Mouse (Mus musculus) lung, adult 2 months (tissue): ENCODE measurements around the gene Rap1b. TPM values are rescaled to one million over a fixed set of nuclear protein-coding genes. Genes with fewer than 3 reads are reported as not detected.

Experiments
- DNase-seq: peaks from one replicate; pipeline ENCODE4 v3.0.0; 2022
- H3K4me1 ChIP-seq: fragments of 200-500 bp; 2 replicates; pipeline ENCODE4 v1.6.1; 2011; ENCODE audit warnings: low read length; ENCODE audit not compliant: control insufficient read depth, insufficient read depth
- H3K4me3 ChIP-seq: fragments of 200-500 bp; replicated peaks from 2 replicates; pipeline ENCODE3; 2011; ENCODE audit warnings: low read depth, mild to moderate bottlenecking, control low read depth, low read length; ENCODE audit errors: extremely low read depth
- CTCF ChIP-seq: fragments of 200-500 bp; IDR thresholded peaks from 2 replicates; pipeline ENCODE4 v1.5.1; 2011; ENCODE audit warnings: mild to moderate bottlenecking, low read length, control low read depth; ENCODE audit not compliant: insufficient read depth
- POLR2A ChIP-seq: fragments of 200-500 bp; IDR thresholded peaks from 2 replicates; pipeline ENCODE4 v1.6.1; 2011; ENCODE audit warnings: low read depth, mild to moderate bottlenecking, control low read depth, low read length, borderline replicate concordance; ENCODE audit errors: extremely low read depth
- WGBS: fragments of 180-500 bp; shearing (Covaris S2); methylation state at CpG from one replicate; pipeline ENCODE4 v1.1.7; 2018; 5-methylcytosine and 5-hydroxymethylcytosine counted together
- polyA plus RNA-seq: library from polyadenylated mRNA; depleted of rRNA; stranded (reverse); fragments of >200 nt; gene quantifications from 2 replicates; pipeline ENCODE4 v1.2.3, GENCODE M21; 2012

Rap1b gene
- polyA plus RNA-seq, 1 experiment: 71.7 TPM

DNA sequence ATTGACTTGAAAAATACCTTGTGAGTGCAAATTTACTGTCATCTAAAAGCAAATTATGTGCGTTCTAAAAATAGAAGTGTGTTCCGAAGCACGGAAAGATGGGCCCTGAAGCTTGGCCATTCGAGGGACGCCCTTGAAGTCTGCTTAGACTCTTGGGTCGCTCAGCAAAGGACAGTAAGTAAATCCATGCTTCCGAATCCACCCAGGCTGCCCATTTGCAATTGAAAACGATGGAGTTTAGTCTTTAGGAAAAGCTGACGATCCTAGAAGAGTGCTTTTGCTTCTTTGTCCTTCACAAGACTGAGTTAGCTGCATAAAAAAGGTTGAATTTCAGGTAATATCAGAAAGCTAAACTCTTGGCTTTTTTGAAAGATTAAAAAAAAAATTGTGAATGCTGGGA is 39.9 kb downstream of the Rap1b start:
- 50% methylated on average over 9 of the region's 9 CpGs for WGBS
- Histone ChIP-seq H3K4me1 (no peaks in the 10 kb centered on the region), H3K4me3 (no peak overlapping the region)
- TF ChIP-seq CTCF (no peak), POLR2A (no peak)
- DNase-seq: no peak

DNA sequence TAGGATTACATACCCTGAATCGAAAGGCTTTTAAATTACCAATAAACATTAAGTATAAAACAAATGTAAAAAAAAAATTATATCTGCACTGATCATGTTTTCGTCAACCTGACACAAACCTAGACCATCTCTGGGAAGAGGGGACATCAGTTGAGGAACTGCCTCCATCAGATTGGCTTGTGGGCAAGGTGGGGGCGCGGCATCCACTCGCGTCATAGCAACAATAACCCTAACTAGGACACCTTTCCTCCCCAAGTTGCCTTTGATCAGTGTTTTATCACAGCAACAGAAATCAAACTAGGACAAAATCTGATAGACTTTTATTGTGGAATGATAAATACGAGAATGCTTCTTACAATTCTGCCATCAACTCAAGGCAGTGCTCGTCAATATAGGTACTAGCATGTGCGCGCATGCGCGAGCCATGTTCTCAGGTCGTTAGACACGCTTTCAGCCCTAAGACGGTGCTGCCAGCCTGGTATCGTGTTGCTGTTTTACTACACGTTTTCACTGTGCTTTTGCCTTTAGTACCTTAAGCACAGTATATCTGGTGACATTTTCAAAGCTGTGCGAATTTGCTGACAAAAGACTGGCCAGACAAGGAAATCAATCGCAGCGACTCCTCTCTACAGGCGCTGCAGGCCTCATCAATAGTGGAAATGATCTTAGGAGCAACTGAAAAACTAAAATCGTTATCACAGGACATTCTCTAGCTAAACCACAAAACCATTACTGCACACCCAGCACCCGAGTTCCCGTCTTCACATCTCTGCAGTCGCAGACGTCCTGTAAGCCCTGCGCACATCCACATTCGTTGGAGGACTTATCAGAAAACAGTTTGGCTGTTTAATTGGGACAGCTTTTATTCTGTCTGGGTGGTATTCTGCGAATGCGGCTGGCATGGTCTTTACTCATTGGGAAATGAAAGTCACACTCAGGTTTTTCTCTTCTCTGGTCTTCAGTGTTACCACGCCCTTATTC is 41.7 kb downstream of the Rap1b start:
- Histone ChIP-seq H3K4me1 (no peaks in the 10 kb centered on the region), H3K4me3 (no peak overlapping the region)
- no peak for DNase-seq
- WGBS: 82% methylated on average over 31 of the region's 31 CpGs
- TF ChIP-seq POLR2A (no peak), CTCF (no peak)

DNA sequence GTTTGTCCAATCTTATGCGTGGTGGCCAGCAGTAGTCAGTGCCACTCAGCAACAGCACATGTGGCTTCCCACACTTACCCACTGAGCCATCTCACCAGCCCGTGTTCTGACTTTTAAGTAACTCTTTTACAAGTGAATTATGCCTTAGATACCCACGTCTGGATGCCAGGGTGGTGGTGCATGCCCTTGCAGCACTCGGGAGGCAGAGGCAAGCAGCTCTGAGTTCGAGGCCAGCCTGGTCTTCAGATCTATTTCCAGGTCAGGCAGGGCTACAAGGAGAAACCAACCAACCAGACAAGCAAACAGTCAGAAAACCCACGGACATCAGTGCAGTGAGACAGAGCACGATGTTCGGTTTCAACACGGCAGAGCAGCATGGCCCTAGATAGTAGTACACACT is 43.9 kb downstream of the Rap1b start:
- WGBS: 90% methylated on average over 9 of the region's 9 CpGs
- no peak for DNase-seq

DNA sequence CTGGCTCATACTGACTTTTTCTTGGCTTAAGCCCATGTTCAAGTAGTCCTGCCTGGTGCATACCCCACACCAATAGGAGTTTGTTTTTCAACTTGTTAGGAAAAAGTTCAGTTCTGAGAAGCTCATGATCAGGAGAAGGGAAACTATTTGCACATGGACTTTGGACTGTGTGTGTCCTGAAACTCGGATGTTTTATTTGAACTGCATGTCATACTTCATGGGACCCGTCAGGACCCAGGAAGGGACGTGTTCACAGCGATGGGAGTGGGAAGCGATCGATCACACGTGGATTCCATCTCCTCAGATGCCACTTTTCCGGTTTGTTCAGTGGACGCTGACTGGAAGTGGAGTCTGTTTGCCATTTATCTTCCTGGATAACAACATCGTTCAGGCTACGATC is 46.0 kb downstream of the Rap1b start:
- TF ChIP-seq POLR2A: no peak
- no peak for TF ChIP-seq CTCF
- WGBS: 72% methylated on average over 11 of the region's 11 CpGs
- DNase-seq: no peak

More for the DNA sequence above, 43.9 kb downstream of the Rap1b start:
- no peaks in the 10 kb centered on the region for H3K4me1 ChIP-seq
- H3K4me3 ChIP-seq: no peak overlapping the region
- no peak for TF ChIP-seq POLR2A
- no peak for TF ChIP-seq CTCF

DNA sequence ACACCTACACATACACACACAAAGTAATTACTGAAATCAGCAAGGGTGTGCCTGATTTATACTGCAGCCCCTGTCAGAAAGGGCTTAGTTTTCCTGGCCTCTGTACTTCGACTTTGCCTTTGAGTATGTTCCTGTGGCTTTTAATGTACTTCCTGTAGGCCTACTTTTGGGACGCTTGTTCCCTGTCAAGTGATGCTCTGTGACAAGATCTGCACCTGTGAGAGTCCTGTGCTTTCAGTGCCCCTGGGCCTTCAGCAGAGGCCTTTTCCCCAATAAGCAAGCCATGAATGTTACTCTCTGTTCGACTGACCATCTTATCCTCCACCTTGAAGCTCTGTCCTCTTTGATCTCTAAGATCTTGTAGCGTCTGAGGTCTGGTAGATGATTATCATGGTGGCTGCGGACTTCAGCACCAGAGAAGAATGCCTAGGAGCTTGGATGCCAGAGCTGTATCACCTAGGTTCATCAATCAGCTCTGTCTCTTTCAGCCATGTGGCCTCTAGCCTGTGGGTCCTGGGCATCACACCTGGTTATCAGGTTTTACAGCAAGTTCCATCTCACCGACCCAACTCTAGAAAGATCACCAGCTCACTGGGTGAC is 47.3 kb downstream of the Rap1b start:
- DNase-seq: no peak
- TF ChIP-seq POLR2A (no peak), CTCF (no peak)
- WGBS: 63% methylated on average over 6 of the region's 6 CpGs
- Histone ChIP-seq H3K4me1 (no peaks in the 10 kb centered on the region), H3K4me3 (no peak overlapping the region)

More for the DNA sequence above, 46.0 kb downstream of the Rap1b start:
- H3K4me3 ChIP-seq: no peak overlapping the region
- H3K4me1 ChIP-seq: no peaks in the 10 kb centered on the region

DNA sequence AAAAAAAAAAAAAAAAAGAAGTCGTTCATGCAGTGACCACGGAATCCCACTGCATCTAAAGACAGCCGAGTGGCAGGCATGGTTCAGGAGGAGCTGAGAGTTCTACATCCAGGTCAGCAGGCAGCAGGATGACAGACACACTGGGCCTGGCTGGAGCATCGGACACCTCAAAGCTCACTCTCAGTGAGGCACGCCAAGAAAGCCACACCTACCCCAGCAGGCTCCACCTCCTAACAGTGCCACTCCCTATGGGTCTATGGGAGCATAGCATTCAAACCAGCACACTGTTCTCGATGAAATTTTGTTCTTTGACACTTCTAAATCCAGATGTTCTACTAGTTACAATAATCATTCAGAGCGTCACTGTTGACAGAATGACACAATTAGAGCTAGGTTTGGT is 48.2 kb downstream of the Rap1b start:
- H3K4me1 ChIP-seq: no peaks in the 10 kb centered on the region
- H3K4me3 ChIP-seq: no peak overlapping the region
- DNase-seq: no peak
- TF ChIP-seq POLR2A: no peak
- TF ChIP-seq CTCF: no peak
- WGBS: 70% methylated on average over 7 of the region's 7 CpGs

DNA sequence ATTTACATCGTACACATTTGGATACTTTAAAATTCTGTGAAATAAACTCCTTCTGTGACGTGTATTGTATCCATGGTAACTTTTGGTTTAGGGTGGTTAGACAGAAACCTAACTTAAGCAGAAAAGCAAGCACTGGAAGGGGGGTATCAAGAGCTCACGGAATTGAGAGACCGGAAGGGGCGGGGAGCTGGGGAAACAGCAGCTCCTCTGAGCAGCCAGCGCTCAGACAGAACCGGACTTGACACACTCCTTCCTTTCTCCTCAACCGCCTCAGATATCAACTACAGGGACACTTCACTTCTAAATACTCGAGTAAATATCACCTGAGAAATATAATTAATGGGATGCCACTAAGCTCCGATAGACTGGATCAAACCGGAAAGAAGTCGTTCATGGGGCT is 48.7 kb downstream of the Rap1b start:
- no peak overlapping the region for H3K4me3 ChIP-seq
- H3K4me1 ChIP-seq: no peaks in the 10 kb centered on the region
- no peak for DNase-seq
- WGBS: 81% methylated on average over 12 of the region's 12 CpGs
- no peak for TF ChIP-seq POLR2A
- no peak for TF ChIP-seq CTCF

DNA sequence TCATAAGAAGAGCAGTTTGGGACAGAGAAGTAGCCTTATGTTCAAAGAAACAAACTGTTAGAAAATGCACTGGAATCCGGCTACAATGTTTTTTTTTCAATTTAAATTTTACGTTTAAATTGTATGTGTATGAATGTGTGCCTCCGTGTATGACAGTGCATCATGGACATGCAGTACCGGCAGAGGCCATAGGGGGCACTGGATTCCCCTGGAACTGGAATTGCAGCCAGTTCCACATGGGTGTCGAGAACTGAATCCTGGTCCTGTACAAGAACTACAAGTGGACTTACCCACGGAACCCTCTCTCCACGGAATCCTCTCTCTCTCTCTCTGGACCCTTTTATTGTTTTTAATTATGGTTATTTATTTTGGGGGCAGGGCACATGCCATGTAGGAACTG is 49.7 kb downstream of the Rap1b start:
- no peak for TF ChIP-seq POLR2A
- peak; percentile 38 for TF ChIP-seq CTCF
- DNase-seq: no peak
- WGBS: 97% methylated on average over 7 of the region's 7 CpGs
- H3K4me1 ChIP-seq: no peaks in the 10 kb centered on the region; the same call in 1 of the 2 replicates
- no peak overlapping the region for H3K4me3 ChIP-seq

DNA sequence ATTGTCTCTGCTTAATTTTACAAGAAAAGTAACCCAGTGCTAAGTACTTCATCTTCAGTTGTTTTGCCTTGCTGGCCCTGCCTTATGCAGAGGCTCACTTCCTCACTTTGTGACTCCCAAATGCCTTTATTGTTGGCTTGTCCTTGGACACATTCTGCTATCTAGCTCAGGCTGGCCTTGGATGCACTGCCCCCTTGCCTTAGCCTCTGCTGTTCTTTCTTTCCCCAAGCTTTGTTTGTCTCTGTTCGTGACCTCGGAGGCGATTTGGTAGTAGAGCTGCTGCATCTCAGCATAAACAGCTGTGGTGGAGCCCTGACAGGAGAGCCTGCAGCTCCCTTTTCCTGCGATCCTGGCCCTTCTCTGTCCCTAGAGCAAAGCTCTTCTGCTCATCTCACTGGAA is 50.6 kb downstream of the Rap1b start:
- H3K4me1 ChIP-seq: no peaks in the 10 kb centered on the region; the same call in 1 of the 2 replicates
- TF ChIP-seq POLR2A: no peak
- no peak for TF ChIP-seq CTCF
- no peak overlapping the region for H3K4me3 ChIP-seq
- no peak for DNase-seq
- WGBS: 67% methylated on average over 4 of the region's 4 CpGs
